Comparison of ENCODE assay signal across 33 mouse cellular contexts in genomic region chr16:59047579-59047978, GRCm38 (mm10). TPM values are rescaled to one million over a fixed set of nuclear protein-coding genes. Genes with fewer than 3 reads are reported as not detected.
"Had no signal": no experiment of that assay in that cellular context is flagged by ENCODE, and none has a peak within 500 bp of the region (broad histone marks: within the 10 kb centered on the region; RNA-seq: fewer than 3 reads in every experiment).

No protein-coding gene starts in this region.

- H3K27me3 ChIP-seq: embryonic facial prominence, embryonic 12.5 days; embryonic facial prominence, embryonic 13.5 days; embryonic facial prominence, embryonic 15.5 days; forebrain, embryonic 12.5 days; forebrain, embryonic 13.5 days; forebrain, embryonic 15.5 days had no signal

- DNase-seq: cerebellum, adult 8-10 months; cerebellum, adult 9-10 months; cerebellum, adult 9-11 months; cerebellum, postnatal 10 days; cerebellum, postnatal 14 days; cerebellum, postnatal 25 days; cerebellum, postnatal 36 days; forebrain, postnatal 0 days; gastrocnemius, adult 2 months; gastrocnemius, postnatal 10 days; gastrocnemius, postnatal 14 days; gastrocnemius, postnatal 25 days; gastrocnemius, postnatal 36 days; heart, adult 11 months; heart, adult 18-20 months; heart, adult 2 months had no signal

- H3K4me3 ChIP-seq: embryonic facial prominence, embryonic 10.5 days; embryonic facial prominence, embryonic 12.5 days; embryonic facial prominence, embryonic 13.5 days; embryonic facial prominence, embryonic 15.5 days; erythroblast, embryonic 14.5 days; forebrain, embryonic 10.5 days; forebrain, embryonic 12.5 days; forebrain, embryonic 13.5 days; forebrain, embryonic 15.5 days; gastrocnemius, adult 2 months; heart, adult 2 months had no signal

- H3K9ac ChIP-seq: embryonic facial prominence, embryonic 12.5 days; embryonic facial prominence, embryonic 13.5 days; embryonic facial prominence, embryonic 15.5 days; forebrain, embryonic 12.5 days; forebrain, embryonic 13.5 days; forebrain, embryonic 15.5 days; forebrain, postnatal 0 days had no signal

- ATAC-seq: forebrain, embryonic 13.5 days; forebrain, embryonic 14.5 days; forebrain, embryonic 15.5 days; forebrain, embryonic 16.5 days; forebrain, postnatal 0 days had no signal

- H3K4me2 ChIP-seq: embryonic facial prominence, embryonic 12.5 days; embryonic facial prominence, embryonic 13.5 days; embryonic facial prominence, embryonic 15.5 days; forebrain, embryonic 12.5 days; forebrain, embryonic 13.5 days; forebrain, embryonic 15.5 days had no signal

- H3K9me3 ChIP-seq: embryonic facial prominence, embryonic 10.5 days; embryonic facial prominence, embryonic 12.5 days; embryonic facial prominence, embryonic 13.5 days; embryonic facial prominence, embryonic 15.5 days; forebrain, embryonic 10.5 days; forebrain, embryonic 12.5 days; forebrain, embryonic 13.5 days; forebrain, embryonic 15.5 days had no signal

- H3K4me1 ChIP-seq: embryonic facial prominence, embryonic 10.5 days; embryonic facial prominence, embryonic 12.5 days; embryonic facial prominence, embryonic 13.5 days; embryonic facial prominence, embryonic 15.5 days; forebrain, embryonic 10.5 days; forebrain, embryonic 12.5 days; forebrain, embryonic 13.5 days; forebrain, embryonic 15.5 days had no signal

- H3K36me3 ChIP-seq: embryonic facial prominence, embryonic 10.5 days; embryonic facial prominence, embryonic 12.5 days; embryonic facial prominence, embryonic 13.5 days; embryonic facial prominence, embryonic 15.5 days; forebrain, embryonic 10.5 days; forebrain, embryonic 12.5 days; forebrain, embryonic 15.5 days had no signal

- H3K27ac ChIP-seq: embryonic facial prominence, embryonic 10.5 days; embryonic facial prominence, embryonic 12.5 days; embryonic facial prominence, embryonic 13.5 days; embryonic facial prominence, embryonic 15.5 days; forebrain, embryonic 10.5 days; forebrain, embryonic 12.5 days; forebrain, embryonic 13.5 days; forebrain, embryonic 15.5 days; gastrocnemius, adult 2 months; heart, adult 2 months had no signal

RNA-seq across cellular contexts. Expression of gene Olfr187, which starts 8.0 kb away (rescaled TPM):
- polyA plus RNA-seq: cortical plate, adult 2 months; embryonic facial prominence, embryonic 10.5 days; embryonic facial prominence, embryonic 11.5 days; embryonic facial prominence, embryonic 12.5 days; embryonic facial prominence, embryonic 13.5 days; embryonic facial prominence, embryonic 14.5 days; embryonic facial prominence, embryonic 15.5 days; erythroblast, embryonic 14.5 days; forebrain, embryonic 10.5 days; forebrain, embryonic 11.5 days; forebrain, embryonic 12.5 days; forebrain, embryonic 13.5 days; forebrain, embryonic 14.5 days; forebrain, embryonic 15.5 days; forebrain, embryonic 16.5 days; forebrain, postnatal 0 days; frontal cortex, adult 2 months; gonadal fat pad, adult 2 months; heart, adult 2 months had no signal

RNA-seq across cellular contexts. Expression of gene Olfr186, which starts 17.5 kb away (rescaled TPM):
- polyA plus RNA-seq: cortical plate, adult 2 months; embryonic facial prominence, embryonic 10.5 days; embryonic facial prominence, embryonic 11.5 days; embryonic facial prominence, embryonic 12.5 days; embryonic facial prominence, embryonic 13.5 days; embryonic facial prominence, embryonic 14.5 days; forebrain, embryonic 10.5 days; forebrain, embryonic 11.5 days; forebrain, embryonic 12.5 days; forebrain, embryonic 13.5 days; forebrain, embryonic 14.5 days; forebrain, embryonic 15.5 days; forebrain, embryonic 16.5 days; forebrain, postnatal 0 days; gonadal fat pad, adult 2 months; heart, adult 2 months had no signal

RNA-seq across cellular contexts. Expression of gene Olfr190, which starts 30.2 kb away (rescaled TPM):
- polyA plus RNA-seq: cortical plate, adult 2 months; embryonic facial prominence, embryonic 10.5 days; embryonic facial prominence, embryonic 11.5 days; embryonic facial prominence, embryonic 12.5 days; embryonic facial prominence, embryonic 13.5 days; embryonic facial prominence, embryonic 14.5 days; embryonic facial prominence, embryonic 15.5 days; erythroblast, embryonic 14.5 days; forebrain, embryonic 10.5 days; forebrain, embryonic 11.5 days; forebrain, embryonic 12.5 days; forebrain, embryonic 13.5 days; forebrain, embryonic 14.5 days; forebrain, embryonic 15.5 days; forebrain, embryonic 16.5 days; forebrain, postnatal 0 days; frontal cortex, adult 2 months; gonadal fat pad, adult 2 months; heart, adult 2 months had no signal

RNA-seq across cellular contexts. Expression of gene Olfr191, which starts 42.0 kb away (rescaled TPM):
- polyA plus RNA-seq: cortical plate, adult 2 months; embryonic facial prominence, embryonic 10.5 days; embryonic facial prominence, embryonic 11.5 days; embryonic facial prominence, embryonic 12.5 days; embryonic facial prominence, embryonic 13.5 days; embryonic facial prominence, embryonic 14.5 days; embryonic facial prominence, embryonic 15.5 days; erythroblast, embryonic 14.5 days; forebrain, embryonic 10.5 days; forebrain, embryonic 11.5 days; forebrain, embryonic 12.5 days; forebrain, embryonic 13.5 days; forebrain, embryonic 14.5 days; forebrain, embryonic 15.5 days; forebrain, embryonic 16.5 days; forebrain, postnatal 0 days; frontal cortex, adult 2 months; gonadal fat pad, adult 2 months; heart, adult 2 months had no signal

RNA-seq across cellular contexts. Expression of gene Olfr183, which starts 52.4 kb away (rescaled TPM):
- polyA plus RNA-seq: cortical plate, adult 2 months; embryonic facial prominence, embryonic 10.5 days; embryonic facial prominence, embryonic 11.5 days; embryonic facial prominence, embryonic 12.5 days; embryonic facial prominence, embryonic 13.5 days; embryonic facial prominence, embryonic 14.5 days; embryonic facial prominence, embryonic 15.5 days; erythroblast, embryonic 14.5 days; forebrain, embryonic 10.5 days; forebrain, embryonic 11.5 days; forebrain, embryonic 12.5 days; forebrain, embryonic 13.5 days; forebrain, embryonic 14.5 days; forebrain, embryonic 15.5 days; forebrain, embryonic 16.5 days; forebrain, postnatal 0 days; frontal cortex, adult 2 months; gonadal fat pad, adult 2 months; heart, adult 2 months had no signal
